Mouse (Mus musculus) layer of hippocampus, postnatal 14 days (tissue): ENCODE measurements around the gene Mrps27. TPM values are rescaled to one million over a fixed set of nuclear protein-coding genes. Genes with fewer than 3 reads are reported as not detected.
A peak's percentile ranks its signal among the peaks of the same experiment; 100 is the strongest.
"Not testable (repeated sequence)": the region's sequence is repeated elsewhere in the genome, so short reads cannot be mapped to it uniquely, and the experiment has no call there.

ENCODE experiments used
- DNase-seq, 2 experiments: peaks; one replicate each; pipeline ENCODE4 v3.0.0; 2021 to 2022; ENCODE audit warnings: low spot score in 2 of 2, mixed read lengths in 1 of 2
- long read RNA-seq, 2 experiments: library from polyadenylated mRNA; stranded (forward); transcript quantifications; one replicate each; pipeline ENCODE4 v2.0.0; 2021
- total RNA-seq, 2 experiments: library from RNA; stranded (reverse); gene quantifications; 2 replicates each; pipeline ENCODE4 v1.2.3; 2021

Mrps27 gene
- 10 to 100 TPM; 25.9 to 26.5 TPM for total RNA-seq
- long read RNA-seq, experiment 1, transcript Mrps27-201 (11 exons, 1,849 nt), result major isoform, 29 of 39 reads
- long read RNA-seq, experiment 1, partial matches to known transcripts, result 2 of 39 reads
- long read RNA-seq, experiment 1, other reads (novel, unspliced or antisense), result 8 of 39 reads
- long read RNA-seq, experiment 2, transcript Mrps27-201 (11 exons, 1,849 nt), result major isoform, 49 of 58 reads
- long read RNA-seq, experiment 2, partial matches to known transcripts, result 1 of 58 reads
- long read RNA-seq, experiment 2, other reads (novel, unspliced or antisense), result 8 of 58 reads

- peak; percentile 97 to 98 for DNase-seq
Observed at GRCm38 (mm10) chr13:99344599-99345575, at the start of gene Mrps27, which contains the start of gene Ptcd2. Mrps27 (plus strand) TSS chr13:99344786. Ptcd2 (minus strand) TSS chr13:99344705.

- DNase-seq, result no peak
Observed at GRCm38 (mm10) chr13:99299921-99300320, 44.7 kb upstream of the Mrps27 start.

GRCm38 (mm10) chr13:99303846-99304245, 40.7 kb upstream of the Mrps27 start:
- peak; percentile 27 to 66 for DNase-seq

GRCm38 (mm10) chr13:99304365-99304764, 40.2 kb upstream of the Mrps27 start:
- DNase-seq, result no peak

GRCm38 (mm10) chr13:99305186-99305585, 39.4 kb upstream of the Mrps27 start:
- no peak for DNase-seq

GRCm38 (mm10) chr13:99306164-99306563, 38.4 kb upstream of the Mrps27 start:
- no peak for DNase-seq

GRCm38 (mm10) chr13:99307930-99308359, 36.6 kb upstream of the Mrps27 start:
- no peak for DNase-seq

- DNase-seq, result no peak
Observed at GRCm38 (mm10) chr13:99308393-99308792, 36.2 kb upstream of the Mrps27 start.

GRCm38 (mm10) chr13:99314098-99314497, 30.5 kb upstream of the Mrps27 start:
- no peak for DNase-seq

- no peak for DNase-seq
Observed at GRCm38 (mm10) chr13:99314657-99315181, 29.9 kb upstream of the Mrps27 start.

GRCm38 (mm10) chr13:99316366-99316765, 28.2 kb upstream of the Mrps27 start:
- no peak for DNase-seq

- DNase-seq, result peak; percentile 56
Observed at GRCm38 (mm10) chr13:99317058-99317457, 27.5 kb upstream of the Mrps27 start.

GRCm38 (mm10) chr13:99320453-99320852, 24.1 kb upstream of the Mrps27 start:
- no peak for DNase-seq

GRCm38 (mm10) chr13:99322915-99323314, 21.7 kb upstream of the Mrps27 start:
- DNase-seq, result not testable (repeated sequence)

GRCm38 (mm10) chr13:99323632-99324336, 20.8 kb upstream of the Mrps27 start:
- DNase-seq, result no peak

- not testable (repeated sequence) for DNase-seq
Observed at GRCm38 (mm10) chr13:99324337-99324685, 20.3 kb upstream of the Mrps27 start.

GRCm38 (mm10) chr13:99331255-99331654, 13.3 kb upstream of the Mrps27 start:
- DNase-seq, result no peak

- no peak for DNase-seq
Observed at GRCm38 (mm10) chr13:99337510-99337909, 7.1 kb upstream of the Mrps27 start.

GRCm38 (mm10) chr13:99341504-99341903, 3.1 kb upstream of the Mrps27 start:
- DNase-seq, result no peak

- DNase-seq, result no peak
Observed at GRCm38 (mm10) chr13:99343876-99344598, 549 bp upstream of the Mrps27 start.
